Mouse (Mus musculus) brain, embryonic 14.5 days (tissue): Measurements from ENCODE around the gene Smap1.

ENCODE experiments used
- CTCF ChIP-seq: fragments of 200-500 bp; IDR thresholded peaks from 2 replicates; pipeline ENCODE4 v1.5.1; 2012; ENCODE audit warnings: inconsistent platforms, mild to moderate bottlenecking, moderate library complexity, borderline replicate concordance; ENCODE audit not compliant: insufficient read depth, insufficient read length; ENCODE audit errors: extremely low read depth
- POLR2A ChIP-seq: fragments of 200-500 bp; IDR thresholded peaks from 2 replicates; pipeline ENCODE4 v1.6.1; 2012; ENCODE audit warnings: mild to moderate bottlenecking, inconsistent platforms, borderline replicate concordance; ENCODE audit not compliant: poor library complexity, insufficient read depth, insufficient read length, severe bottlenecking; ENCODE audit errors: extremely low read depth

- no peak for TF ChIP-seq POLR2A
- TF ChIP-seq CTCF = no peak
Measured at GRCm38 (mm10) chr1:23948778-23949699, 26.9 kb upstream of the Smap1 start.
